ENCODE assay signal across 10 mouse cellular contexts in the genomic region with DNA sequence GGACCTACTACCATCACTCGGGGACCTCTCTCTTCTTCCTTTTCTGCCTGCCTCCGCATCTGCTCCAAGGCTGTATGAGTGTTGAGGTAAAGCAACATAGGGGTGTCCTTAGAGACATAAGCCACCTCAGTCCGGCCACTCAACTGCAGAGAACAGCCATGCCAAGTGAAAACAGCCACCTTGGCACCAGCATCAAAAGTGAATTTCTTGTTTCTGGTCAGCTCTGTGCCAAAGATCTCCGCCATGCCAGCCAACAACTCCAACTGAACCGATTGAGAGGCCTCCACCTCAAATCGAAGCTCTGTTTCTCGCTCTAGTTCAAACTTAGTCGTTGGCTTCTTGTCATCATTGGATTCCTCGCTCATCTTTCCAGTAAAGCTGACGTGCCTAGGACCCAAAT. TPM values are rescaled to one million over a fixed set of nuclear protein-coding genes. Genes with fewer than 3 reads are reported as not detected.
A peak's percentile ranks its signal among the peaks of the same experiment; 100 is the strongest.
DNase-seq lines count a peak whose midpoint lies in the region; ATAC-seq and TF ChIP-seq lines count a peak whose summit lies in the region.
"Had no signal": no experiment of that assay in that cellular context is flagged by ENCODE, and none has a peak within 500 bp of the region (broad histone marks: within the 10 kb centered on the region; RNA-seq: fewer than 3 reads in every experiment).

No protein-coding gene starts in this region.

- H3K4me3 ChIP-seq in forebrain, embryonic 12.5 days (replicated peaks) = peak overlapping the region; percentile 56
- no peak overlapping the region for H3K4me3 ChIP-seq in forebrain, embryonic 11.5 days (ENCODE audit: low read depth, low read length)
- H3K4me3 ChIP-seq in lung, embryonic 16.5 days (ENCODE audit: low read length) = no peak overlapping the region
- no peak overlapping the region for H3K4me3 ChIP-seq in lung, adult 2 months (replicated peaks; ENCODE audit: extremely low read depth, low read depth, low read length)
- peak overlapping the region; percentile 55; the same call in 1 of the 2 replicates for H3K4me3 ChIP-seq in hindbrain, embryonic 15.5 days
- 0 out of 2 replicates have a peak overlapping the region, but pooled peaks have one; percentile 3 for H3K4me3 ChIP-seq in neural tube, embryonic 12.5 days

- no peak for TF ChIP-seq POLR2A in lung, adult 2 months (IDR thresholded peaks at IDR 0.05; ENCODE audit: borderline replicate concordance, extremely low read depth, low read depth, low read length)

- H3K4me1 ChIP-seq in forebrain, embryonic 12.5 days = peaks cover 22% of the 10 kb centered on the region
- no peaks in the 10 kb centered on the region; the same call in 1 of the 2 replicates for H3K4me1 ChIP-seq in forebrain, embryonic 11.5 days (replicated peaks; ENCODE audit: control insufficient read depth, insufficient read depth, low read length)
- peaks cover 9% of the 10 kb centered on the region for H3K4me1 ChIP-seq in lung, embryonic 16.5 days (replicated peaks; ENCODE audit: control insufficient read depth, insufficient read depth, low read length)
- H3K4me1 ChIP-seq in lung, adult 2 months (ENCODE audit: control insufficient read depth, insufficient read depth, low read length) = 0 out of 2 replicates have a peak, but pooled peaks cover 2% of the 10 kb centered on the region
- peaks cover 28% of the 10 kb centered on the region for H3K4me1 ChIP-seq in hindbrain, embryonic 15.5 days (replicated peaks)
- peaks cover 20% of the 10 kb centered on the region for H3K4me1 ChIP-seq in neural tube, embryonic 12.5 days

- no peak for TF ChIP-seq CTCF in lung, adult 2 months (IDR thresholded peaks at IDR 0.05; ENCODE audit: insufficient read depth, low read length)

- H3K36me3 ChIP-seq in forebrain, embryonic 12.5 days (replicated peaks) = peaks cover 34% of the 10 kb centered on the region
- H3K36me3 ChIP-seq in forebrain, embryonic 11.5 days (ENCODE audit: control insufficient read depth, insufficient read depth, low read length) = peaks cover 7% of the 10 kb centered on the region; the same call in 1 of the 2 replicates
- peaks cover 11% of the 10 kb centered on the region; the same call in 1 of the 2 replicates for H3K36me3 ChIP-seq in lung, embryonic 16.5 days (ENCODE audit: control insufficient read depth, insufficient read depth, low read length)
- H3K36me3 ChIP-seq in hindbrain, embryonic 15.5 days = peaks cover 27% of the 10 kb centered on the region
- peaks cover 24% of the 10 kb centered on the region for H3K36me3 ChIP-seq in neural tube, embryonic 12.5 days

- DNase-seq in forebrain, embryonic 11.5 days (ENCODE audit: low spot score) = no peak
- no peak for DNase-seq in lung, adult 2 months
- no peak for DNase-seq in embryo, embryonic 9.5 days (ENCODE audit: extremely low spot score)
- no peak for DNase-seq in urinary bladder, postnatal 25 days (ENCODE audit: low spot score)
- DNase-seq: gastrocnemius, postnatal 25 days; lung, postnatal 4 days had no signal

- WGBS in forebrain, embryonic 12.5 days = 93% methylated on average over 10 of the region's 10 CpGs
- 94% methylated on average over 10 of the region's 10 CpGs for WGBS in forebrain, embryonic 11.5 days
- 90% methylated on average over 10 of the region's 10 CpGs for WGBS in lung, embryonic 16.5 days
- 89% methylated on average over 10 of the region's 10 CpGs for WGBS in lung, adult 2 months
- 94% methylated on average over 10 of the region's 10 CpGs for WGBS in hindbrain, embryonic 15.5 days
- 93% methylated on average over 10 of the region's 10 CpGs for WGBS in neural tube, embryonic 12.5 days

- no peak overlapping the region for H3K27ac ChIP-seq in forebrain, embryonic 12.5 days
- H3K27ac ChIP-seq in forebrain, embryonic 11.5 days (ENCODE audit: low read depth, low read length) = no peak overlapping the region
- H3K27ac ChIP-seq in lung, embryonic 16.5 days (ENCODE audit: low read length) = no peak overlapping the region
- H3K27ac ChIP-seq in hindbrain, embryonic 15.5 days (replicated peaks) = no peak overlapping the region
- no peak overlapping the region for H3K27ac ChIP-seq in neural tube, embryonic 12.5 days

- H3K9ac ChIP-seq in forebrain, embryonic 12.5 days = no peak overlapping the region
- no peak overlapping the region for H3K9ac ChIP-seq in forebrain, embryonic 11.5 days (ENCODE audit: low read length)
- H3K9ac ChIP-seq in lung, embryonic 16.5 days (ENCODE audit: low read length) = no peak overlapping the region
- no peak overlapping the region for H3K9ac ChIP-seq in hindbrain, embryonic 15.5 days
- no peak overlapping the region for H3K9ac ChIP-seq in neural tube, embryonic 12.5 days

- H3K4me2 ChIP-seq in forebrain, embryonic 12.5 days = peak overlapping the region; percentile 68; the same call in 1 of the 2 replicates
- no peak overlapping the region for H3K4me2 ChIP-seq in forebrain, embryonic 11.5 days (ENCODE audit: low read depth, low read length, severe bottlenecking)
- peak overlapping the region; percentile 92; the same call in 1 of the 2 replicates for H3K4me2 ChIP-seq in lung, embryonic 16.5 days (ENCODE audit: low read depth, low read length)
- H3K4me2 ChIP-seq in hindbrain, embryonic 15.5 days = peak overlapping the region; percentile 84
- peak overlapping the region; percentile 79 for H3K4me2 ChIP-seq in neural tube, embryonic 12.5 days (replicated peaks)

- no peaks in the 10 kb centered on the region for H3K27me3 ChIP-seq in forebrain, embryonic 12.5 days
- H3K27me3 ChIP-seq in forebrain, embryonic 11.5 days (ENCODE audit: control insufficient read depth, insufficient read depth, low read length) = no peaks in the 10 kb centered on the region
- H3K27me3 ChIP-seq in lung, embryonic 16.5 days (ENCODE audit: control insufficient read depth, insufficient read depth, low read depth, low read length) = no peaks in the 10 kb centered on the region
- no peaks in the 10 kb centered on the region for H3K27me3 ChIP-seq in hindbrain, embryonic 15.5 days
- H3K27me3 ChIP-seq in neural tube, embryonic 12.5 days (replicated peaks) = no peaks in the 10 kb centered on the region

- ATAC-seq in forebrain, embryonic 12.5 days (ENCODE audit: low FRiP score) = no peak
- ATAC-seq in forebrain, embryonic 11.5 days (replicated peaks; ENCODE audit: low FRiP score) = no peak
- ATAC-seq in lung, embryonic 16.5 days (ENCODE audit: low read depth) = no peak
- no peak for ATAC-seq in hindbrain, embryonic 15.5 days (ENCODE audit: low FRiP score, low read depth)
- no peak for ATAC-seq in neural tube, embryonic 12.5 days (ENCODE audit: low FRiP score, low read depth)

- no peaks in the 10 kb centered on the region for H3K9me3 ChIP-seq in forebrain, embryonic 12.5 days
- no peaks in the 10 kb centered on the region for H3K9me3 ChIP-seq in forebrain, embryonic 11.5 days (ENCODE audit: control insufficient read depth, low read length)
- no peaks in the 10 kb centered on the region for H3K9me3 ChIP-seq in lung, embryonic 16.5 days (ENCODE audit: control insufficient read depth, low read length)
- no peaks in the 10 kb centered on the region for H3K9me3 ChIP-seq in hindbrain, embryonic 15.5 days
- no peaks in the 10 kb centered on the region for H3K9me3 ChIP-seq in neural tube, embryonic 12.5 days

RNA-seq across cellular contexts. Expression of gene Clp1, which starts 1.4 kb away (rescaled TPM):
- polyA plus RNA-seq in forebrain, embryonic 12.5 days (2016; fragmentation: Nextera tagmentation; extraction: Ambion mirVana) = 39.9 and 40.7 TPM in 2 replicates
- polyA plus RNA-seq in forebrain, embryonic 11.5 days (2014; fragmentation: Nextera tagmentation; extraction: Ambion mirVana) = 44.5 and 45.1 TPM in 2 replicates
- 28.3 and 28.6 TPM in 2 replicates for polyA plus RNA-seq in lung, embryonic 16.5 days (2015; fragmentation: Nextera tagmentation; extraction: Ambion mirVana)
- polyA plus RNA-seq in lung, adult 2 months (2012; rRNA removed) = 6.0 and 10.3 TPM in 2 replicates
- polyA plus RNA-seq in hindbrain, embryonic 15.5 days (2015; fragmentation: Nextera tagmentation; extraction: Ambion mirVana) = 20.7 and 22.4 TPM in 2 replicates
- polyA plus RNA-seq in neural tube, embryonic 12.5 days (2016; fragmentation: Nextera tagmentation; extraction: Ambion mirVana) = 36.4 and 37.1 TPM in 2 replicates

RNA-seq across cellular contexts. Expression of gene Ypel4, which starts 8.1 kb away (rescaled TPM):
- polyA plus RNA-seq in forebrain, embryonic 12.5 days (2016; fragmentation: Nextera tagmentation; extraction: Ambion mirVana) = 18.7 and 19.6 TPM in 2 replicates
- polyA plus RNA-seq in forebrain, embryonic 11.5 days (2014; fragmentation: Nextera tagmentation; extraction: Ambion mirVana) = 12.7 and 13.2 TPM in 2 replicates
- 5.2 and 6.9 TPM in 2 replicates for polyA plus RNA-seq in lung, embryonic 16.5 days (2015; fragmentation: Nextera tagmentation; extraction: Ambion mirVana)
- 1.6 and 2.0 TPM in 2 replicates for polyA plus RNA-seq in lung, adult 2 months (2012; rRNA removed)
- polyA plus RNA-seq in hindbrain, embryonic 15.5 days (2015; fragmentation: Nextera tagmentation; extraction: Ambion mirVana) = 18.9 and 19.8 TPM in 2 replicates
- 20.5 and 21.4 TPM in 2 replicates for polyA plus RNA-seq in neural tube, embryonic 12.5 days (2016; fragmentation: Nextera tagmentation; extraction: Ambion mirVana)

RNA-seq across cellular contexts. Expression of gene Zdhhc5, which starts 10.8 kb away (rescaled TPM):
- polyA plus RNA-seq in forebrain, embryonic 12.5 days (2016; fragmentation: Nextera tagmentation; extraction: Ambion mirVana) = 28.1 and 31.4 TPM in 2 replicates
- 27.7 and 28.4 TPM in 2 replicates for polyA plus RNA-seq in forebrain, embryonic 11.5 days (2014; fragmentation: Nextera tagmentation; extraction: Ambion mirVana)
- 24.2 and 28.2 TPM in 2 replicates for polyA plus RNA-seq in lung, embryonic 16.5 days (2015; fragmentation: Nextera tagmentation; extraction: Ambion mirVana)
- polyA plus RNA-seq in lung, adult 2 months (2012; rRNA removed) = 34.6 and 41.4 TPM in 2 replicates
- polyA plus RNA-seq in hindbrain, embryonic 15.5 days (2015; fragmentation: Nextera tagmentation; extraction: Ambion mirVana) = 18.3 and 19.0 TPM in 2 replicates
- 24.3 and 27.1 TPM in 2 replicates for polyA plus RNA-seq in neural tube, embryonic 12.5 days (2016; fragmentation: Nextera tagmentation; extraction: Ambion mirVana)

RNA-seq across cellular contexts. Expression of gene Gm19426, which starts 17.7 kb away (rescaled TPM):
- 9.4 and 10.2 TPM in 2 replicates for polyA plus RNA-seq in forebrain, embryonic 12.5 days (2016; fragmentation: Nextera tagmentation; extraction: Ambion mirVana)
- 3.7 and 4.3 TPM in 2 replicates for polyA plus RNA-seq in forebrain, embryonic 11.5 days (2014; fragmentation: Nextera tagmentation; extraction: Ambion mirVana)
- polyA plus RNA-seq in lung, embryonic 16.5 days (2015; fragmentation: Nextera tagmentation; extraction: Ambion mirVana) = 7.1 and 7.4 TPM in 2 replicates
- polyA plus RNA-seq in lung, adult 2 months (2012; rRNA removed) = 1.8 and 4.1 TPM in 2 replicates
- polyA plus RNA-seq in hindbrain, embryonic 15.5 days (2015; fragmentation: Nextera tagmentation; extraction: Ambion mirVana) = 5.1 and 5.9 TPM in 2 replicates
- 7.8 and 9.0 TPM in 2 replicates for polyA plus RNA-seq in neural tube, embryonic 12.5 days (2016; fragmentation: Nextera tagmentation; extraction: Ambion mirVana)

RNA-seq across cellular contexts. Expression of gene Tmx2, which starts 46.8 kb away (rescaled TPM):
- 175 and 177 TPM in 2 replicates for polyA plus RNA-seq in forebrain, embryonic 12.5 days (2016; fragmentation: Nextera tagmentation; extraction: Ambion mirVana)
- polyA plus RNA-seq in forebrain, embryonic 11.5 days (2014; fragmentation: Nextera tagmentation; extraction: Ambion mirVana) = 177 and 184 TPM in 2 replicates
- polyA plus RNA-seq in lung, embryonic 16.5 days (2015; fragmentation: Nextera tagmentation; extraction: Ambion mirVana) = 115 and 117 TPM in 2 replicates
- 41.8 and 57.7 TPM in 2 replicates for polyA plus RNA-seq in lung, adult 2 months (2012; rRNA removed)
- polyA plus RNA-seq in hindbrain, embryonic 15.5 days (2015; fragmentation: Nextera tagmentation; extraction: Ambion mirVana) = 293 and 294 TPM in 2 replicates
- polyA plus RNA-seq in neural tube, embryonic 12.5 days (2016; fragmentation: Nextera tagmentation; extraction: Ambion mirVana) = 196 and 197 TPM in 2 replicates

Comparison
In these comparisons a context has a peak if more than half of its experiments do, and no peak if none do; other contexts are left out.
1. H3K4me3 ChIP-seq: peak in forebrain, embryonic 12.5 days (single experiment), hindbrain, embryonic 15.5 days (single experiment) and neural tube, embryonic 12.5 days (single experiment); none in forebrain, embryonic 11.5 days (single experiment), lung, embryonic 16.5 days (single experiment) and lung, adult 2 months (single experiment).